Mouse (Mus musculus) midbrain, embryonic 14.5 days (tissue): ENCODE measurements around the gene Pold1. TPM values are rescaled to one million over a fixed set of nuclear protein-coding genes. Genes with fewer than 3 reads are reported as not detected.
A peak's percentile ranks its signal among the peaks of the same experiment; 100 is the strongest.

Source experiments
- ATAC-seq: fragments of 200-750 bp; cut with Nextera tagmentation; 2 replicates; pipeline ENCODE4 v1.8.0; 2017; ENCODE audit warnings: moderate number of reproducible peaks, moderate library complexity; ENCODE audit not compliant: low FRiP score, low TSS enrichment
- DNase-seq: peaks from one replicate; pipeline ENCODE4 v3.0.0-alpha.2; 2015
- H3K27ac ChIP-seq: fragments of 300-500 bp; sonication (generic); replicated peaks from 2 replicates; pipeline ENCODE4 v1.5.1; 2014; ENCODE audit warnings: mild to moderate bottlenecking, low read depth, low read length, moderate library complexity
- H3K27me3 ChIP-seq: fragments of 300-500 bp; sonication (generic); 2 replicates; pipeline ENCODE4 v1.6.1; 2014; ENCODE audit warnings: low read length, control low read depth, mixed read lengths; ENCODE audit not compliant: control insufficient read depth, insufficient read depth
- H3K36me3 ChIP-seq: fragments of 300-500 bp; sonication (generic); 2 replicates; pipeline ENCODE4 v1.6.1; 2014; ENCODE audit warnings: low read length, control low read depth; ENCODE audit not compliant: control insufficient read depth, insufficient read depth
- H3K4me1 ChIP-seq: fragments of 300-500 bp; sonication (generic); 2 replicates; pipeline ENCODE4 v1.6.1; 2014; ENCODE audit warnings: mild to moderate bottlenecking, antibody characterized with exemption, low read length, control low read depth; ENCODE audit not compliant: control insufficient read depth, insufficient read depth
- H3K4me2 ChIP-seq: fragments of 300-500 bp; sonication (generic); 2 replicates; pipeline ENCODE4 v1.6.1; 2014; ENCODE audit warnings: mild to moderate bottlenecking, low read length, moderate library complexity
- H3K4me3 ChIP-seq: fragments of 300-500 bp; sonication (generic); replicated peaks from 2 replicates; pipeline ENCODE4 v1.5.1; 2014; ENCODE audit warnings: low read depth, low read length
- H3K9ac ChIP-seq: fragments of 300-500 bp; sonication (generic); replicated peaks from 2 replicates; pipeline ENCODE4 v1.6.1; 2014; ENCODE audit warnings: mild to moderate bottlenecking, low read length, moderate library complexity
- H3K9me3 ChIP-seq: fragments of 300-500 bp; sonication (generic); 2 replicates; pipeline ENCODE4 v1.6.1; 2016; ENCODE audit warnings: low read length, control low read depth, mixed read lengths; ENCODE audit not compliant: control insufficient read depth
- WGBS: fragments of 180-500 bp; shearing (Covaris S2); extraction: QIAGEN DNeasy Blood & Tissue Kit; methylation state at CpG from one replicate; pipeline ENCODE4 v1.1.7; 2014; 5-methylcytosine and 5-hydroxymethylcytosine counted together
- microRNA-seq: library from miRNA; unstranded; fragments of <30 nt; microRNA quantifications from one replicate; pipeline ENCODE4, GENCODE M21; 2016
- polyA plus RNA-seq: library from polyadenylated mRNA; unstranded; fragments of >200 nt; fragmentation: Nextera tagmentation; extraction: Ambion mirVana; gene quantifications from 2 replicates; pipeline ENCODE4 v1.2.1, GENCODE M21; 2014

The Pold1 gene
- polyA plus RNA-seq, 1 experiment from 2014 or later = 19.5 TPM

DNA sequence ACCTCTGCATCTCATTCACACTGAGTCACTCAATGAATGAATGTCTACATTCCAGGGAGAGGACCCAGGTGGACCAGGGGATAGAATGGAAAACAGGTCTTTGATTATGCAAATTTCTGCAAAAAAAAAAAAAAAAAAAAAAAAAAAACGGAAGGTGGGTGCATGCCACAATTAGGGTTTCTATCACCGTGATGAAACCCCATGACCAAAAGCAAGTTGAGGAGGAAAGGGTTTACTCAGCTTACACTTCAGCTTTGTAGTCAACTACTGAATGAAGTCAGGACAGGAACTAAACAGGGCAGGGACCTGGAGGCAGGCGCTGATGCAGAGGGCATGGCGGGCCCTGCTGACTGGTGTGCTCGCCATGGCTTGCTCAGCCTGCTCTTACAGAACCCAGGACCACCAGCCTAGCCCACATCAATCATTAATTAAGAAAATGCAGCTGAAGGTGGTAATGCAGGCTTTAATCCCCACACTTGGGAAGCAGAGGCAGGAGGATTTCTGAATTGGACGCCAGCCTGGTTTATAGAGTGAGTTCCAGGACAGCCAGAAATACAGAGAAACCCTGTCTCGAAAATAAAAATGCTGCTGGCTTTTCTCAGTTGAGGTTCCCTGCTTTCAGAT lies 63.0 kb downstream of the Pold1 start:
- no peak overlapping the region for H3K4me3 ChIP-seq
- H3K27ac ChIP-seq = no peak overlapping the region
- DNase-seq (no peak), ATAC-seq (no peak; the same call in 1 of the 2 replicates)
- H3K4me1 ChIP-seq = no peaks in the 10 kb centered on the region
- no peaks in the 10 kb centered on the region for H3K9me3 ChIP-seq
- H3K4me2 ChIP-seq = no peak overlapping the region
- peaks cover 24% of the 10 kb centered on the region for H3K36me3 ChIP-seq
- H3K27me3 ChIP-seq = peaks cover under 1% of the 10 kb centered on the region; the same call in 1 of the 2 replicates
- WGBS = 79% methylated on average over 7 of the region's 7 CpGs
- H3K9ac ChIP-seq = no peak overlapping the region

DNA sequence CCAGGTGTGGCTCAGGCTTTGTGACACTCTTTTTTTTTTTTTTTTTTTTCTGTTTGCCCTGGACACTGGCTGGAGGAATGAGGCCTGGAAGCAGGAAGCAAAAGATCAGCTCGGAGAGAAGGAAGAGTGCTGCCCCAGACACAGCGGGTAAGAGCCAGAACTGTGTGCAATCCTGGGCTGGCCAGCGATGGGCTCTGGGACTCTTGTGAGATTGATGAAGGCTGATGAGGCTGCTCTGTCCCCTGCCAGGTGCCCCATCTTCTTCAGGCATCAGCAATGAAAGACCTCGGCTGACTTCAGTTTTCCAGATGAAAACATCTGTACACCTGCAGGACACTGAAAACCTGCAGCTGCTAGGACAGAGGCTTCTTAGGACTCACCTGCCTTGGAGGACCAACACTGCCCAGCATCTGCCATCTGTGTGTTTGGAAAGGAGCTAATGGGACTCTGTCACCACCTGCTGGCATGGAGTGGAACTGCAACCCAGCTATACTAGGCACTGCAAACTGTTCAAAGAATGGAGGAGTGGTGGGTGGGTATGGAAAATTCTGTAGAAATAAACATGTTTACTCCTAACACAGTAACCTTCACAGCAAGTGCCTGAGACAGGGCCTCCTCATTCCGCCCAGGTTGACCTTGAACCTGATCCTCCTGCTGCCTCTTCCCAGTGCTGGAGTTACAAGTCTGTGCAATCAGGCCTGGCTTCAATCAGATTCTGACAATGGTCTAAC lies 63.6 kb downstream of the Pold1 start:
- no peak overlapping the region for H3K4me2 ChIP-seq
- peak; percentile 81 for ATAC-seq
- peaks cover 7% of the 10 kb centered on the region; the same call in 1 of the 2 replicates for H3K27me3 ChIP-seq
- peak; percentile 92 for DNase-seq
- H3K27ac ChIP-seq = no peak overlapping the region
- no peak overlapping the region for H3K4me3 ChIP-seq
- WGBS = 32% methylated on average over 5 of the region's 5 CpGs
- H3K9me3 ChIP-seq = no peaks in the 10 kb centered on the region
- no peak overlapping the region for H3K9ac ChIP-seq
- no peaks in the 10 kb centered on the region for H3K4me1 ChIP-seq
- H3K36me3 ChIP-seq = peaks cover 17% of the 10 kb centered on the region

DNA sequence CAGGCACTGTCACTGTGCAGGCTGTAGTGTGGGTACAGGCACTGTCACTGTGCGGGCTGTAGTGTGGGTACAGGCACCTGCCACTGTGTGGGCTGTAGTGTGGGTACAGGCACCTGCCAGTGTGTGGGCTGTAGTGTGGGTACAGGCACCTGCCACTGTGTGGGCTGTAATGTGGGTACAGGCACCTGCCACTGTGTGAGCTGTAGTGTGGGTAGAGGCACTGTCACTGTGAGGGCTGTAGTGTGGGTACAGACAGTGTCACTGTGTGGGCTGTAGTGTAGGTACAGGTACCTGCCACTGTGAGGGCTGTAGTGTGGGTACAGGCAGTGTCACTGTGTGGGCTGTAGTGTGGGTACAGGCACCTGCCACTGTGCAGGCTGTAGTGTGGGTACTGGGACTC lies 64.5 kb downstream of the Pold1 start:
- WGBS = 100% methylated on average over 1 of the region's 1 CpGs
- peaks cover 7% of the 10 kb centered on the region; the same call in 1 of the 2 replicates for H3K27me3 ChIP-seq
- no peak for DNase-seq

DNA sequence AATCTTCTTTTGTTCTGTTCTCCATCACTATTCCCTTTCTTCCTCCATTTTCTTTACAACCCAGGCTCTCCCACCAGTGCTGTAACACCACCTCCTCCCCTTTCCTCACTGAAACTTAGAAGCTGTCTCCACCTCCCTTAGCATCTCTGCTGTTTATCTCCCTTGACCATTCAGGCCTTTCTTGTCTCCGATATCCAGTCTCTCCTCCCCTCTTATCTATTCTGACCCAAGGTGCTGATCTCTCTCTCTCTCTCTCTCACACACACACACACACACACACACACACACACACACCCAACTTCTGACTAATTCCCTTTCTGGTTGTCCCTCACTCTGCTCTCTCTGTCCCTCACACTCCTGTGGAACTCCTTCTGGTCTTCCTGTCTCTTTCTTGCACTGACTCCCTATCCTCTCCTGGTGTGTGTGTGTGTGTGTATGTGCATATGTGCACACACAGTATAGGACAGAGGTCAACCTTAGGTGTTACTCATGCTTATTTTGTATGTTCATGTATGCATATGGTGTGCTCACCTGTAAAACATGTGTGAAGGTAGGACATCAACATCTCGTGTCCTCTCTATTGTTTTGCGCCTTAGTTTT lies 65.7 kb downstream of the Pold1 start:
- no peaks in the 10 kb centered on the region for H3K4me1 ChIP-seq
- 83% methylated on average over 3 of the region's 3 CpGs for WGBS
- no peak overlapping the region for H3K9ac ChIP-seq

More for the DNA sequence above, 64.5 kb downstream of the Pold1 start:
- H3K9ac ChIP-seq = no peak overlapping the region
- H3K27ac ChIP-seq = no peak overlapping the region
- H3K4me2 ChIP-seq = no peak overlapping the region
- H3K4me3 ChIP-seq = no peak overlapping the region
- H3K36me3 ChIP-seq = peaks cover 9% of the 10 kb centered on the region
- H3K9me3 ChIP-seq = no peaks in the 10 kb centered on the region
- no peak for ATAC-seq
- no peaks in the 10 kb centered on the region for H3K4me1 ChIP-seq

More for the DNA sequence above, 65.7 kb downstream of the Pold1 start:
- no peaks in the 10 kb centered on the region for H3K36me3 ChIP-seq
- DNase-seq (no peak), ATAC-seq (no peak)
- H3K9me3 ChIP-seq = no peaks in the 10 kb centered on the region
- H3K4me3 ChIP-seq = no peak overlapping the region
- H3K27ac ChIP-seq = no peak overlapping the region
- H3K27me3 ChIP-seq = peaks cover 10% of the 10 kb centered on the region; the same call in 1 of the 2 replicates
- H3K4me2 ChIP-seq = no peak overlapping the region

Small RNA genes within 50 kb of the gene (microRNA-seq; reads per million reads assigned to microRNA genes)
- gene Mir7053 = 1.5 reads per million, percentile 3 among the genes with 10 or more reads in this experiment

Other genes with a start within 250 kb of the Pold1 start
- gene Clec11a, start 241.9 kb downstream of the Pold1 start, polyA plus RNA-seq = 4.6 and 4.7 TPM in 2 replicates
- gene Shank1, start 238.6 kb downstream of the Pold1 start, polyA plus RNA-seq = 35.1 and 37.8 TPM in 2 replicates
- 39.5 and 48.5 TPM in 2 replicates for gene Syt3, start 164.7 kb downstream of the Pold1 start, polyA plus RNA-seq
- gene 1700008O03Rik, start 163.0 kb downstream of the Pold1 start, polyA plus RNA-seq = 1.7 and 1.9 TPM in 2 replicates
- gene Lrrc4b, start 119.8 kb downstream of the Pold1 start, polyA plus RNA-seq = 28.4 and 39.0 TPM in 2 replicates
- 8.6 and 8.9 TPM in 2 replicates for gene Aspdh, start 83.5 kb downstream of the Pold1 start, polyA plus RNA-seq
- gene Josd2, start 80.9 kb downstream of the Pold1 start, polyA plus RNA-seq = 27.9 and 32.5 TPM in 2 replicates
- gene Emc10, start 52.3 kb downstream of the Pold1 start, polyA plus RNA-seq = 152 and 163 TPM in 2 replicates
- 26.8 and 28.6 TPM in 2 replicates for gene Fam71e1, start 52.3 kb downstream of the Pold1 start, polyA plus RNA-seq
- 0.15 and 0.20 TPM in 2 replicates for gene Mybpc2, start 24.2 kb downstream of the Pold1 start, polyA plus RNA-seq
- not detected in 2 replicates for gene Spib, start 16.8 kb downstream of the Pold1 start, polyA plus RNA-seq
- 57.1 and 62.0 TPM in 2 replicates for gene Nr1h2, start 5.1 kb upstream of the Pold1 start, polyA plus RNA-seq
- gene Napsa, start 23.5 kb upstream of the Pold1 start, polyA plus RNA-seq = 1.1 TPM in 1 of 2 replicates, not detected in the other
- 5.2 and 7.5 TPM in 2 replicates for gene Kcnc3, start 41.8 kb upstream of the Pold1 start, polyA plus RNA-seq
- 2.5 and 2.7 TPM in 2 replicates for gene Myh14, start 122.0 kb upstream of the Pold1 start, polyA plus RNA-seq
- gene Izumo2, start 159.9 kb upstream of the Pold1 start, polyA plus RNA-seq = not detected in 2 replicates
- gene Vrk3, start 199.6 kb upstream of the Pold1 start, polyA plus RNA-seq = 22.6 and 26.8 TPM in 2 replicates
- 0.58 and 0.89 TPM in 2 replicates for gene Zfp473, start 202.2 kb upstream of the Pold1 start, polyA plus RNA-seq